Mouse (Mus musculus): ENCODE measurements around the gene Gabbr2.

DNA sequence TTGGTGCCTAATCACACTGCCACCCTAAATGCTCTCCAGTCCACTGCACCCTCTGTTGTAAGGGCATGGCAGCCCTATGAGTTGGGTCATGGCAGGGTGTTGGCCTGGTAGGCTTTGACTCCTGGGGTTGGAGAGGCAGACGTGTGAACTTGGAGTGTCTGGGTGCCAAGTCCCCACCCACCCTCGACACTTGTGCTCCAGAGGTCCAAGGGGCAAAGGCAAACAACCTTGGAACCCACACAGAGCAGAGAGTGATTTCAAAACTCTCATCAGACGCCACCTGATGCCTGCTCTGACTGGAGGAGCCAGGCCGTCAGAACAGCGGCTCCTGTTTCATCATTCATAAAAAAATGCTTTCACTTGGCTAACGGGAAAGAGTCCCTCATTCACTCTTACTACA, 121.5 kb downstream of the Gabbr2 start:
- no peak for TF ChIP-seq POLR2A (IDR thresholded peaks at IDR 0.05; ENCODE audit: borderline replicate concordance, extremely low read depth, low read depth, low read length)
- no peak for TF ChIP-seq CTCF (IDR thresholded peaks at IDR 0.05; ENCODE audit: insufficient read depth, low read length)
